Mouse (Mus musculus) heart, postnatal 25 days (tissue): ENCODE measurements at regions not wholly inside any gene's neighbourhood (a gene's known extent, or its start where the extent isn't known, plus 50 kb on each side); places are given as distances from the start of the nearest gene placed in this dataset.

Source experiments
- DNase-seq: peaks from one replicate; pipeline ENCODE4 v3.0.0; 2022; ENCODE audit warnings: low spot score
- intact Hi-C: fragments of 180-260 bp; cut with DNase I; formaldehyde crosslinking; loops from one replicate; pipeline ENCODE4 v1.15.1; 2025

GRCm38 (mm10) chr12:79925704-79926588 is 186.9 kb downstream of the Zfp36l1 start:
- intact Hi-C loops = loop anchor here (2.0 to 5.0 kb wide), 6 partner anchors 19 to 313 kb away; partner anchors contain the start of gene Zfp36l1
- DNase-seq = no peak

- intact Hi-C loops = loop anchor here (2.0 to 5.0 kb wide), 5 partner anchors 18 to 207 kb away; partner anchors contain the start of gene Zfp36l1
- DNase-seq = no peak
Measured at GRCm38 (mm10) chr12:79924921-79925703, 187.7 kb downstream of the Zfp36l1 start.

- intact Hi-C loops = loop anchor here (2.0 kb wide), 1 partner anchor 17 kb away; no protein-coding TSS in a partner anchor
- no peak for DNase-seq
Measured at GRCm38 (mm10) chr12:79923811-79924210, 189.0 kb downstream of the Zfp36l1 start.

- intact Hi-C loops = loop anchor here (1.0 kb wide), 1 partner anchor 31 kb away; no protein-coding TSS in a partner anchor
- no peak for DNase-seq
Measured at GRCm38 (mm10) chr12:79921786-79922185, 191.0 kb downstream of the Zfp36l1 start.

- intact Hi-C loops = no loop called here
- DNase-seq = no peak
Measured at GRCm38 (mm10) chr12:79918983-79919382, 193.8 kb downstream of the Zfp36l1 start.

GRCm38 (mm10) chr12:79917634-79918289 is 195.1 kb downstream of the Zfp36l1 start:
- intact Hi-C loops = no loop called here
- no peak for DNase-seq

- intact Hi-C loops = no loop called here
- DNase-seq = no peak
Measured at GRCm38 (mm10) chr12:79916896-79917633, 195.7 kb downstream of the Zfp36l1 start.

GRCm38 (mm10) chr12:79913898-79914297 is 198.9 kb downstream of the Zfp36l1 start:
- intact Hi-C loops = no loop called here
- DNase-seq = no peak

- DNase-seq = no peak
- intact Hi-C loops = no loop called here
Measured at GRCm38 (mm10) chr12:79912281-79913063, 200.3 kb downstream of the Zfp36l1 start.

- intact Hi-C loops = no loop called here
- no peak for DNase-seq
Measured at GRCm38 (mm10) chr12:79910884-79911759, 201.7 kb downstream of the Zfp36l1 start.

GRCm38 (mm10) chr12:79907583-79907982 is 205.2 kb downstream of the Zfp36l1 start:
- no peak for DNase-seq
- intact Hi-C loops = loop anchor here (2.0 to 5.0 kb wide), 2 partner anchors 17 to 205 kb away; partner anchors contain the start of gene Zfp36l1

- intact Hi-C loops = loop anchor here (2.0 to 5.0 kb wide), 2 partner anchors 18 to 205 kb away; partner anchors contain the start of gene Zfp36l1
- DNase-seq = no peak
Measured at GRCm38 (mm10) chr12:79906738-79907365, 206.0 kb downstream of the Zfp36l1 start.

GRCm38 (mm10) chr12:79905828-79906737 is 206.7 kb downstream of the Zfp36l1 start:
- peak; percentile 70 for DNase-seq
- intact Hi-C loops = loop anchor here (2.0 to 5.0 kb wide), 3 partner anchors 19 to 206 kb away; partner anchors contain the start of gene Zfp36l1

GRCm38 (mm10) chr12:79904913-79905549 is 207.8 kb downstream of the Zfp36l1 start:
- no peak for DNase-seq
- intact Hi-C loops = loop anchor here (2.0 to 5.0 kb wide), 3 partner anchors 68 to 207 kb away; partner anchors contain the start of gene Zfp36l1

GRCm38 (mm10) chr12:79902761-79903160 is 210.1 kb downstream of the Zfp36l1 start:
- intact Hi-C loops = loop anchor here (2.0 to 5.0 kb wide), 2 partner anchors 34 to 105 kb away; no protein-coding TSS in a partner anchor
- no peak for DNase-seq
